Mouse (Mus musculus) G1E (cell line): ENCODE measurements around the gene Sec14l2.

Experiments
- CTCF ChIP-seq: IDR thresholded peaks from 2 replicates; pipeline ENCODE4 v1.5.1; 2012; ENCODE audit warnings: low read depth, low read length, inconsistent platforms, mixed read lengths
- POLR2AphosphoS5 ChIP-seq: IDR thresholded peaks from 2 replicates; pipeline ENCODE4 v1.6.1; 2012; ENCODE audit warnings: low read depth, low read length, inconsistent platforms; ENCODE audit not compliant: insufficient replicate concordance
- TAL1 ChIP-seq: conservative IDR thresholded peaks from 2 replicates; pipeline ENCODE4 v1.6.1; 2012; ENCODE audit warnings: low read depth, low read length, inconsistent platforms, mixed read lengths

GRCm38 (mm10) chr11:4148536-4149156 is 25.4 kb upstream of the Sec14l2 start:
- TF ChIP-seq POLR2AphosphoS5 (no peak), CTCF (no peak), TAL1 (no peak)
